Mouse (Mus musculus) v-Abl transformed pro-B cells (cell line): ENCODE measurements around the gene Naip1.
"Not testable (repeated sequence)": the region's sequence is repeated elsewhere in the genome, so short reads cannot be mapped to it uniquely, and the experiment has no call there.

ENCODE experiments used
- in situ Hi-C, 2 experiments: fragments of 400-800 bp; cut with MboI; formaldehyde crosslinking; loops; one replicate each; pipeline ENCODE4 v1.15.1; 2025; ENCODE audit not compliant: unreplicated experiment in 2 of 2

Naip1 gene

GRCm38 (mm10) chr13:100452415-100453127 is at the start of gene Naip1:
Naip1 (minus strand) TSS chr13:100452869.
- in situ Hi-C loops, result not testable (repeated sequence)

GRCm38 (mm10) chr13:100499625-100500024 is 47.0 kb upstream of the Naip1 start:
- in situ Hi-C loops, result loop anchor here (10.0 to 25.0 kb wide), 5 partner anchors 155 to 387 kb away; partner anchors contain the start of genes Ak6 (in 1 of the 2), Bdp1 (in 1 of the 2), Rad17 (in 1 of the 2) and Serf1 (in 1 of the 2)

- in situ Hi-C loops, result loop anchor here (10.0 to 25.0 kb wide), 5 partner anchors 159 to 383 kb away; partner anchors contain the start of genes Ak6 (in 1 of the 2), Bdp1 (in 1 of the 2), Rad17 (in 1 of the 2) and Serf1 (in 1 of the 2)
These were observed 42.7 kb upstream of the Naip1 start for GRCm38 (mm10) chr13:100495337-100495736.

- in situ Hi-C loops, result loop anchor here (10.0 to 25.0 kb wide), 5 partner anchors 160 to 382 kb away; partner anchors contain the start of genes Ak6 (in 1 of the 2), Bdp1 (in 1 of the 2), Rad17 (in 1 of the 2) and Serf1 (in 1 of the 2)
These were observed 41.7 kb upstream of the Naip1 start for GRCm38 (mm10) chr13:100494370-100494769.

- in situ Hi-C loops, result loop anchor here (10.0 to 25.0 kb wide), 5 partner anchors 161 to 381 kb away; partner anchors contain the start of genes Ak6 (in 1 of the 2), Bdp1 (in 1 of the 2), Rad17 (in 1 of the 2) and Serf1 (in 1 of the 2)
These were observed 40.6 kb upstream of the Naip1 start for GRCm38 (mm10) chr13:100493313-100493712.

GRCm38 (mm10) chr13:100492061-100492787 is 39.6 kb upstream of the Naip1 start, which contains the start of gene Gtf2h2:
Gtf2h2 (minus strand) TSS chr13:100492579.
- in situ Hi-C loops, result loop anchor here (10.0 to 25.0 kb wide), 5 partner anchors 163 to 380 kb away; partner anchors contain the start of genes Ak6 (in 1 of the 2), Bdp1 (in 1 of the 2), Rad17 (in 1 of the 2) and Serf1 (in 1 of the 2)

- in situ Hi-C loops, result loop anchor here (10.0 to 25.0 kb wide), 5 partner anchors 163 to 379 kb away; partner anchors contain the start of genes Ak6 (in 1 of the 2), Bdp1 (in 1 of the 2), Rad17 (in 1 of the 2) and Serf1 (in 1 of the 2)
These were observed 39.0 kb upstream of the Naip1 start for GRCm38 (mm10) chr13:100491623-100492022.

- in situ Hi-C loops, result loop anchor here (10.0 to 25.0 kb wide), 5 partner anchors 164 to 378 kb away; partner anchors contain the start of genes Ak6 (in 1 of the 2), Bdp1 (in 1 of the 2), Rad17 (in 1 of the 2) and Serf1 (in 1 of the 2)
These were observed 37.8 kb upstream of the Naip1 start for GRCm38 (mm10) chr13:100490424-100490823.

- in situ Hi-C loops, result loop anchor here (10.0 to 25.0 kb wide), 4 partner anchors 151 to 371 kb away; partner anchors contain the start of genes Bdp1 (in 1 of the 2), Serf1 (in 1 of the 2), Slc30a5 (in 1 of the 2) and Smn1 (in 1 of the 2)
These were observed 30.9 kb upstream of the Naip1 start for GRCm38 (mm10) chr13:100483610-100484009.

GRCm38 (mm10) chr13:100463527-100464222 is 11.0 kb upstream of the Naip1 start:
- in situ Hi-C loops, result no loop called here

GRCm38 (mm10) chr13:100461336-100461735 is 8.7 kb upstream of the Naip1 start:
- in situ Hi-C loops, result no loop called here

- in situ Hi-C loops, result no loop called here
These were observed 3.2 kb downstream of the Naip1 start for GRCm38 (mm10) chr13:100449495-100449894.

- in situ Hi-C loops, result loop anchor here in 1 of 2 experiments (5.0 kb wide), 1 partner anchor 43 kb away; no protein-coding TSS in a partner anchor
These were observed 12.6 kb downstream of the Naip1 start for GRCm38 (mm10) chr13:100440116-100440515.

- in situ Hi-C loops, result loop anchor here (5.0 to 10.0 kb wide), 3 partner anchors 41 to 64 kb away; no protein-coding TSS in a partner anchor
These were observed 14.0 kb downstream of the Naip1 start for GRCm38 (mm10) chr13:100438701-100439100.

GRCm38 (mm10) chr13:100437322-100437825 is 15.3 kb downstream of the Naip1 start:
- in situ Hi-C loops, result loop anchor here (5.0 to 10.0 kb wide), 3 partner anchors 40 to 63 kb away; no protein-coding TSS in a partner anchor

GRCm38 (mm10) chr13:100436556-100437163 is 16.0 kb downstream of the Naip1 start:
- in situ Hi-C loops, result loop anchor here (5.0 to 10.0 kb wide), 3 partner anchors 39 to 62 kb away; no protein-coding TSS in a partner anchor

GRCm38 (mm10) chr13:100419958-100420357 is 32.7 kb downstream of the Naip1 start:
- in situ Hi-C loops, result not testable (repeated sequence)

- in situ Hi-C loops, result no loop called here
These were observed 38.2 kb downstream of the Naip1 start for GRCm38 (mm10) chr13:100414428-100414827.

GRCm38 (mm10) chr13:100409825-100410224 is 42.8 kb downstream of the Naip1 start:
- in situ Hi-C loops, result no loop called here
